Mouse (Mus musculus) G1E (cell line): ENCODE results near the gene Arhgap31.

Experiments used
- CTCF ChIP-seq: IDR thresholded peaks from 2 replicates; pipeline ENCODE4 v1.5.1; 2012; ENCODE audit warnings: low read depth, low read length, inconsistent platforms, mixed read lengths
- TAL1 ChIP-seq: conservative IDR thresholded peaks from 2 replicates; pipeline ENCODE4 v1.6.1; 2012; ENCODE audit warnings: low read depth, low read length, inconsistent platforms, mixed read lengths

GRCm38 (mm10) chr16:38571481-38571880 is 141.6 kb downstream of the Arhgap31 start:
- TF ChIP-seq CTCF (no peak), TAL1 (no peak)
